Mouse (Mus musculus): ENCODE results near the gene Wasf3. TPM values are rescaled to one million over a fixed set of nuclear protein-coding genes. Genes with fewer than 3 reads are reported as not detected.
A peak's percentile ranks its signal among the peaks of the same experiment; 100 is the strongest.

The Wasf3 gene
- polyA plus RNA-seq, 1 experiment from 2014 or later = not detected

- no peaks in the 10 kb centered on the region for H3K36me3 ChIP-seq (replicated peaks; ENCODE audit: insufficient read depth, low read length)
- H3K4me2 ChIP-seq (ENCODE audit: low read depth, low read length) = no peak overlapping the region
- no peaks in the 10 kb centered on the region for H3K27me3 ChIP-seq (ENCODE audit: insufficient read depth, low read length)
- H3K9ac ChIP-seq (replicated peaks) = no peak overlapping the region
- no peak overlapping the region for H3K4me3 ChIP-seq (ENCODE audit: low read depth, low read length)
- H3K9me3 ChIP-seq (ENCODE audit: low read length) = no peaks in the 10 kb centered on the region
- no peak for TF ChIP-seq EP300 (IDR thresholded peaks at IDR 0.05; ENCODE audit: low read depth)
- TF ChIP-seq CTCF (IDR thresholded peaks at IDR 0.05; ENCODE audit: low read depth) = no peak
- DNase-seq = no peak
- ATAC-seq = no peak
- no peak overlapping the region for H3K27ac ChIP-seq (ENCODE audit: low read depth)
- no peaks in the 10 kb centered on the region for H3K4me1 ChIP-seq (ENCODE audit: insufficient read depth)
- WGBS (ENCODE audit: insufficient replicate concordance) = 80% methylated on average over 11 of the region's 11 CpGs
Measured at GRCm38 (mm10) chr5:146350784-146351183, 34.0 kb upstream of the Wasf3 start.

GRCm38 (mm10) chr5:146352006-146352405, 32.8 kb upstream of the Wasf3 start:
- H3K4me3 ChIP-seq (ENCODE audit: low read depth, low read length) = no peak overlapping the region
- H3K27me3 ChIP-seq (ENCODE audit: insufficient read depth, low read length) = no peaks in the 10 kb centered on the region
- H3K4me1 ChIP-seq (ENCODE audit: insufficient read depth) = no peaks in the 10 kb centered on the region
- DNase-seq (no peak), ATAC-seq (no peak)
- 76% methylated on average over 7 of the region's 7 CpGs for WGBS (ENCODE audit: insufficient replicate concordance)
- no peaks in the 10 kb centered on the region for H3K9me3 ChIP-seq (ENCODE audit: low read length)
- TF ChIP-seq CTCF (IDR thresholded peaks at IDR 0.05; ENCODE audit: low read depth) (no peak), EP300 (IDR thresholded peaks at IDR 0.05; ENCODE audit: low read depth) (no peak)
- H3K36me3 ChIP-seq (replicated peaks; ENCODE audit: insufficient read depth, low read length) = no peaks in the 10 kb centered on the region
- H3K9ac ChIP-seq (replicated peaks) = no peak overlapping the region
- H3K27ac ChIP-seq (ENCODE audit: low read depth) = no peak overlapping the region
- no peak overlapping the region for H3K4me2 ChIP-seq (ENCODE audit: low read depth, low read length)

- Histone ChIP-seq H3K27me3 (ENCODE audit: insufficient read depth, low read length) (no peaks in the 10 kb centered on the region), H3K27ac (ENCODE audit: low read depth) (no peak overlapping the region), H3K9me3 (ENCODE audit: low read length) (no peaks in the 10 kb centered on the region), H3K4me2 (ENCODE audit: low read depth, low read length) (no peak overlapping the region), H3K36me3 (replicated peaks; ENCODE audit: insufficient read depth, low read length) (no peaks in the 10 kb centered on the region), H3K4me3 (ENCODE audit: low read depth, low read length) (no peak overlapping the region), H3K4me1 (ENCODE audit: insufficient read depth) (no peaks in the 10 kb centered on the region), H3K9ac (replicated peaks) (no peak overlapping the region)
- ATAC-seq = no peak
- no peak for TF ChIP-seq CTCF (IDR thresholded peaks at IDR 0.05; ENCODE audit: low read depth)
- TF ChIP-seq EP300 (IDR thresholded peaks at IDR 0.05; ENCODE audit: low read depth) = no peak
- 32% methylated on average over 10 of the region's 10 CpGs for WGBS (ENCODE audit: insufficient replicate concordance)
- peak; percentile 54 for DNase-seq
Measured at GRCm38 (mm10) chr5:146360386-146360785, 24.4 kb upstream of the Wasf3 start.

- ATAC-seq (no peak), DNase-seq (no peak)
- Histone ChIP-seq H3K4me1 (ENCODE audit: insufficient read depth) (no peaks in the 10 kb centered on the region), H3K4me3 (ENCODE audit: low read depth, low read length) (no peak overlapping the region), H3K27me3 (ENCODE audit: insufficient read depth, low read length) (no peaks in the 10 kb centered on the region), H3K27ac (ENCODE audit: low read depth) (no peak overlapping the region), H3K9me3 (ENCODE audit: low read length) (no peaks in the 10 kb centered on the region), H3K36me3 (replicated peaks; ENCODE audit: insufficient read depth, low read length) (no peaks in the 10 kb centered on the region), H3K9ac (replicated peaks) (no peak overlapping the region), H3K4me2 (ENCODE audit: low read depth, low read length) (no peak overlapping the region)
- no peak for TF ChIP-seq EP300 (IDR thresholded peaks at IDR 0.05; ENCODE audit: low read depth)
- WGBS (ENCODE audit: insufficient replicate concordance) = 73% methylated on average over 9 of the region's 9 CpGs
Measured at GRCm38 (mm10) chr5:146362711-146363110, 22.1 kb upstream of the Wasf3 start.

- H3K27ac ChIP-seq (ENCODE audit: low read depth) = no peak overlapping the region
- 63% methylated on average over 2 of the region's 2 CpGs for WGBS (ENCODE audit: insufficient replicate concordance)
- H3K4me2 ChIP-seq (ENCODE audit: low read depth, low read length) = no peak overlapping the region
Measured at GRCm38 (mm10) chr5:146368356-146368755, 16.4 kb upstream of the Wasf3 start.

GRCm38 (mm10) chr5:146368971-146369370, 15.8 kb upstream of the Wasf3 start:
- Histone ChIP-seq H3K4me1 (ENCODE audit: insufficient read depth) (no peaks in the 10 kb centered on the region), H3K27ac (ENCODE audit: low read depth) (no peak overlapping the region), H3K4me2 (ENCODE audit: low read depth, low read length) (no peak overlapping the region), H3K4me3 (ENCODE audit: low read depth, low read length) (no peak overlapping the region), H3K27me3 (ENCODE audit: insufficient read depth, low read length) (no peaks in the 10 kb centered on the region), H3K9ac (replicated peaks) (no peak overlapping the region), H3K36me3 (replicated peaks; ENCODE audit: insufficient read depth, low read length) (no peaks in the 10 kb centered on the region), H3K9me3 (ENCODE audit: low read length) (no peaks in the 10 kb centered on the region)
- 79% methylated on average over 13 of the region's 13 CpGs for WGBS (ENCODE audit: insufficient replicate concordance)
- TF ChIP-seq CTCF (IDR thresholded peaks at IDR 0.05; ENCODE audit: low read depth) (no peak), EP300 (IDR thresholded peaks at IDR 0.05; ENCODE audit: low read depth) (no peak)
- DNase-seq (no peak), ATAC-seq (no peak)

More at GRCm38 (mm10) chr5:146368356-146368755, 16.4 kb upstream of the Wasf3 start:
- DNase-seq = no peak
- H3K4me3 ChIP-seq (ENCODE audit: low read depth, low read length) = no peak overlapping the region
- no peaks in the 10 kb centered on the region for H3K4me1 ChIP-seq (ENCODE audit: insufficient read depth)
- H3K9ac ChIP-seq (replicated peaks) = no peak overlapping the region
- no peaks in the 10 kb centered on the region for H3K9me3 ChIP-seq (ENCODE audit: low read length)
- no peak for ATAC-seq
- H3K36me3 ChIP-seq (replicated peaks; ENCODE audit: insufficient read depth, low read length) = no peaks in the 10 kb centered on the region
- TF ChIP-seq EP300 (IDR thresholded peaks at IDR 0.05; ENCODE audit: low read depth) = no peak
- TF ChIP-seq CTCF (IDR thresholded peaks at IDR 0.05; ENCODE audit: low read depth) = no peak
- no peaks in the 10 kb centered on the region for H3K27me3 ChIP-seq (ENCODE audit: insufficient read depth, low read length)

- Histone ChIP-seq H3K4me2 (ENCODE audit: low read depth, low read length) (no peak overlapping the region), H3K4me1 (ENCODE audit: insufficient read depth) (no peaks in the 10 kb centered on the region), H3K36me3 (replicated peaks; ENCODE audit: insufficient read depth, low read length) (no peaks in the 10 kb centered on the region), H3K4me3 (ENCODE audit: low read depth, low read length) (no peak overlapping the region), H3K9ac (replicated peaks) (no peak overlapping the region), H3K9me3 (ENCODE audit: low read length) (no peaks in the 10 kb centered on the region), H3K27me3 (ENCODE audit: insufficient read depth, low read length) (no peaks in the 10 kb centered on the region), H3K27ac (ENCODE audit: low read depth) (no peak overlapping the region)
- no peak for ATAC-seq
- 81% methylated on average over 8 of the region's 8 CpGs for WGBS (ENCODE audit: insufficient replicate concordance)
- TF ChIP-seq EP300 (IDR thresholded peaks at IDR 0.05; ENCODE audit: low read depth) (no peak), CTCF (IDR thresholded peaks at IDR 0.05; ENCODE audit: low read depth) (no peak)
- no peak for DNase-seq
Measured at GRCm38 (mm10) chr5:146370794-146371193, 14.0 kb upstream of the Wasf3 start.

Data from liver, postnatal 0 days (tissue).